In the genomic region with DNA sequence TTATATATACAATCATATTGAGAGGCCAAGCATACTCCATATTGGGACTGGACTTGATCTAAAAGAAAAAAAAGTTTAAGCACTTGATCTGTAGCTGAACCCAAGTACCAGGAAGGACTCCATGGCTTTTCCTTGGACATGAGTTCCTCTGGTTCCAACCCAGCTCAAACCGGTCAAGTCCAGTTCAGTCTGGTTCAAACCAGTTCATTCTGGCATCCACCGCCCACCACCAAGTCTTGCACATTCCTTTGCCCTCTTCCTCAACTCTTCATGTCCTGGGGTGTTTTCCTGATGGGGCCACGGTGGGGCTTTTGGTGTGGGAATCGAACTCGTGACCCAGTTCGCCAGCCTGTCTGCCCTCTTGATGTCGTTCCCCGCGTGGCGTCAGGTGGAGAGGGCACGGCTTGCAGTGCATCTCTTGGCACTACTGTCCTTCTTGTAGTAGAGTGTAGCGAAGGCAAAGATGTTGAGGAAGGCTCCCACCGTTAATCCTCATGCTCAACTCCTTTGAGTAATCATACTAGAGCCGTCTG, we compare ENCODE assay signal across 22 mouse cellular contexts.
"Had no signal": no experiment of that assay in that cellular context is flagged by ENCODE, and none has a peak within 500 bp of the region (broad histone marks: within the 10 kb centered on the region; RNA-seq: fewer than 3 reads in every experiment).

No protein-coding gene starts in this region.

- H3K36me3 ChIP-seq: limb, embryonic 13.5 days; neural tube, embryonic 13.5 days; stomach, embryonic 15.5 days had no signal

- H3K9me3 ChIP-seq: limb, embryonic 10.5 days; limb, embryonic 13.5 days; neural tube, embryonic 13.5 days; stomach, embryonic 15.5 days had no signal

- DNase-seq: kidney, adult 2 months; kidney, postnatal 25 days; layer of hippocampus, adult 9-11 months; liver; liver, embryonic 13.5 days; lung, adult 2 months; lung, postnatal 14 days; lung, postnatal 4 days; midbrain, embryonic 14.5 days; retina, postnatal 1 day; right cerebral cortex, postnatal 25 days; spleen, adult 18-20 months; thymus, adult 2 months; thymus, postnatal 14 days; thymus, postnatal 4 days had no signal

- H3K4me3 ChIP-seq: layer of hippocampus, adult 2 months; limb, embryonic 10.5 days; limb, embryonic 13.5 days; liver, embryonic 13.5 days; midbrain, embryonic 10.5 days; myocyte; neural tube, embryonic 13.5 days; stomach, embryonic 15.5 days had no signal

- H3K27me3 ChIP-seq: limb, embryonic 13.5 days; liver, embryonic 13.5 days; neural tube, embryonic 13.5 days; stomach, embryonic 15.5 days had no signal
